Mouse (Mus musculus) lung, postnatal 0 days (tissue): Measurements from ENCODE around the gene Cubn. TPM values are rescaled to one million over a fixed set of nuclear protein-coding genes. Genes with fewer than 3 reads are reported as not detected.
A peak's percentile ranks its signal among the peaks of the same experiment; 100 is the strongest.

Experiments
- ATAC-seq: fragments of 200-750 bp; cut with Nextera tagmentation; 2 replicates; pipeline ENCODE4 v1.8.0; 2017; ENCODE audit warnings: moderate library complexity
- DNase-seq: peaks from one replicate; pipeline ENCODE4 v3.0.0-alpha.2; 2016; ENCODE audit warnings: low spot score
- H3K27ac ChIP-seq: fragments of 300-500 bp; sonication (generic); 2 replicates; pipeline ENCODE4 v1.5.1; 2014; ENCODE audit warnings: antibody characterized with exemption, mild to moderate bottlenecking, low read length, mixed read lengths
- H3K27me3 ChIP-seq: fragments of 300-500 bp; sonication (generic); replicated peaks from 2 replicates; pipeline ENCODE4 v1.6.1; 2014; ENCODE audit warnings: low read length, mixed read lengths; ENCODE audit not compliant: insufficient read depth
- H3K36me3 ChIP-seq: fragments of 300-500 bp; sonication (generic); 2 replicates; pipeline ENCODE4 v1.6.1; 2014; ENCODE audit warnings: low read length, mixed read lengths; ENCODE audit not compliant: insufficient read depth
- H3K4me1 ChIP-seq: fragments of 300-500 bp; sonication (generic); 2 replicates; pipeline ENCODE4 v1.6.1; 2014; ENCODE audit warnings: antibody characterized with exemption, low read depth, low read length, mixed read lengths; ENCODE audit not compliant: insufficient read depth
- H3K4me2 ChIP-seq: fragments of 300-500 bp; sonication (generic); replicated peaks from 2 replicates; pipeline ENCODE4 v1.6.1; 2014; ENCODE audit warnings: low read depth, mild to moderate bottlenecking, low read length, moderate library complexity, mixed read lengths
- H3K4me3 ChIP-seq: fragments of 300-500 bp; sonication (generic); 2 replicates; pipeline ENCODE4 v1.5.1; 2014; ENCODE audit warnings: low read depth, low read length
- H3K9ac ChIP-seq: fragments of 300-500 bp; sonication (generic); replicated peaks from 2 replicates; pipeline ENCODE4 v1.6.1; 2014; ENCODE audit warnings: low read depth, mild to moderate bottlenecking
- H3K9me3 ChIP-seq: fragments of 300-500 bp; sonication (generic); 2 replicates; pipeline ENCODE4 v1.6.1; 2016; ENCODE audit warnings: low read length, mixed read lengths
- CTCF ChIP-seq: IDR thresholded peaks from 2 replicates; pipeline ENCODE4 v1.5.1; 2016; ENCODE audit warnings: antibody characterized with exemption, mild to moderate bottlenecking
- EP300 ChIP-seq: IDR thresholded peaks from 2 replicates; pipeline ENCODE4 v1.6.1; 2016; ENCODE audit warnings: antibody characterized with exemption, mild to moderate bottlenecking, control low read depth
- WGBS: fragments of 180-500 bp; shearing (Covaris S2); extraction: QIAGEN DNeasy Blood & Tissue Kit; methylation state at CpG from one replicate; pipeline ENCODE4 v1.1.7; 2014; 5-methylcytosine and 5-hydroxymethylcytosine counted together
- polyA plus RNA-seq: library from polyadenylated mRNA; unstranded; fragments of >200 nt; fragmentation: Nextera tagmentation; extraction: Ambion mirVana; gene quantifications from 2 replicates; pipeline ENCODE4 v1.2.1, GENCODE M21; 2015

The Cubn gene
- polyA plus RNA-seq, 1 experiment from 2014 or later: 0.24 TPM

GRCm38 (mm10) chr2:13496087-13496486 is 4.5 kb upstream of the Cubn start:
- Histone ChIP-seq H3K4me3 (no peak overlapping the region), H3K9ac (no peak overlapping the region), H3K27me3 (no peaks in the 10 kb centered on the region), H3K4me2 (no peak overlapping the region), H3K9me3 (no peaks in the 10 kb centered on the region), H3K27ac (no peak overlapping the region), H3K36me3 (no peaks in the 10 kb centered on the region), H3K4me1 (no peaks in the 10 kb centered on the region)
- TF ChIP-seq CTCF (no peak), EP300 (no peak)
- 45% methylated on average over 2 of the region's 2 CpGs for WGBS
- ATAC-seq (no peak), DNase-seq (peak; percentile 15)

GRCm38 (mm10) chr2:13492927-13493326 is 1.3 kb upstream of the Cubn start:
- no peak for DNase-seq
- Histone ChIP-seq H3K36me3 (no peaks in the 10 kb centered on the region), H3K4me2 (no peak overlapping the region), H3K9me3 (no peaks in the 10 kb centered on the region), H3K27me3 (no peaks in the 10 kb centered on the region), H3K27ac (no peak overlapping the region), H3K4me3 (no peak overlapping the region), H3K9ac (no peak overlapping the region), H3K4me1 (no peaks in the 10 kb centered on the region)
- TF ChIP-seq EP300: no peak
- TF ChIP-seq CTCF: no peak
- 72% methylated on average over 4 of the region's 4 CpGs for WGBS
- ATAC-seq: no peak

GRCm38 (mm10) chr2:13490480-13490879 is 1.1 kb downstream of the Cubn start:
- H3K9ac ChIP-seq: no peak overlapping the region
- H3K27me3 ChIP-seq: no peaks in the 10 kb centered on the region
- no peaks in the 10 kb centered on the region for H3K36me3 ChIP-seq
- H3K27ac ChIP-seq: no peak overlapping the region
- H3K9me3 ChIP-seq: no peaks in the 10 kb centered on the region
- H3K4me2 ChIP-seq: no peak overlapping the region
- H3K4me3 ChIP-seq: no peak overlapping the region
- 85% methylated on average over 2 of the region's 2 CpGs for WGBS
- DNase-seq: no peak
- TF ChIP-seq EP300 (no peak), CTCF (no peak)
- no peak for ATAC-seq
- no peaks in the 10 kb centered on the region for H3K4me1 ChIP-seq

GRCm38 (mm10) chr2:13486470-13486869 is 5.1 kb downstream of the Cubn start:
- Histone ChIP-seq H3K9me3 (no peaks in the 10 kb centered on the region), H3K27me3 (no peaks in the 10 kb centered on the region), H3K9ac (no peak overlapping the region), H3K4me3 (no peak overlapping the region), H3K4me1 (no peaks in the 10 kb centered on the region), H3K4me2 (no peak overlapping the region), H3K36me3 (no peaks in the 10 kb centered on the region), H3K27ac (no peak overlapping the region)
- no peak for TF ChIP-seq CTCF
- no peak for DNase-seq
- WGBS: 54% methylated on average over 8 of the region's 8 CpGs
- ATAC-seq: no peak

- Histone ChIP-seq H3K36me3 (no peaks in the 10 kb centered on the region), H3K4me1 (no peaks in the 10 kb centered on the region), H3K4me3 (no peak overlapping the region), H3K9me3 (no peaks in the 10 kb centered on the region), H3K27ac (no peak overlapping the region), H3K9ac (no peak overlapping the region), H3K27me3 (no peaks in the 10 kb centered on the region), H3K4me2 (no peak overlapping the region)
- no peak for DNase-seq
- no peak for ATAC-seq
- 70% methylated on average over 3 of the region's 3 CpGs for WGBS
- no peak for TF ChIP-seq CTCF
- no peak for TF ChIP-seq EP300
Measured at GRCm38 (mm10) chr2:13484566-13484965, 7.0 kb downstream of the Cubn start.

- Histone ChIP-seq H3K4me1 (no peaks in the 10 kb centered on the region), H3K9ac (no peak overlapping the region), H3K27me3 (no peaks in the 10 kb centered on the region), H3K4me2 (no peak overlapping the region), H3K4me3 (no peak overlapping the region), H3K36me3 (no peaks in the 10 kb centered on the region), H3K9me3 (no peaks in the 10 kb centered on the region), H3K27ac (no peak overlapping the region)
- no peak for TF ChIP-seq CTCF
- TF ChIP-seq EP300: no peak
- ATAC-seq: no peak
- WGBS: 82% methylated on average over 2 of the region's 2 CpGs
- DNase-seq: no peak
Measured at GRCm38 (mm10) chr2:13480744-13481143, 10.9 kb downstream of the Cubn start.

- no peak for DNase-seq
- H3K4me3 ChIP-seq: no peak overlapping the region
- WGBS: 71% methylated on average over 7 of the region's 7 CpGs
- ATAC-seq: no peak
- no peaks in the 10 kb centered on the region for H3K36me3 ChIP-seq
- H3K9me3 ChIP-seq: no peaks in the 10 kb centered on the region
- TF ChIP-seq CTCF (no peak), EP300 (no peak)
- H3K27me3 ChIP-seq: no peaks in the 10 kb centered on the region
- H3K4me1 ChIP-seq: no peaks in the 10 kb centered on the region
- no peak overlapping the region for H3K4me2 ChIP-seq
- no peak overlapping the region for H3K27ac ChIP-seq
- no peak overlapping the region for H3K9ac ChIP-seq
Measured at GRCm38 (mm10) chr2:13479165-13479564, 12.4 kb downstream of the Cubn start.
